Comparison of ENCODE assay signal across 16 mouse cellular contexts in the genomic region with DNA sequence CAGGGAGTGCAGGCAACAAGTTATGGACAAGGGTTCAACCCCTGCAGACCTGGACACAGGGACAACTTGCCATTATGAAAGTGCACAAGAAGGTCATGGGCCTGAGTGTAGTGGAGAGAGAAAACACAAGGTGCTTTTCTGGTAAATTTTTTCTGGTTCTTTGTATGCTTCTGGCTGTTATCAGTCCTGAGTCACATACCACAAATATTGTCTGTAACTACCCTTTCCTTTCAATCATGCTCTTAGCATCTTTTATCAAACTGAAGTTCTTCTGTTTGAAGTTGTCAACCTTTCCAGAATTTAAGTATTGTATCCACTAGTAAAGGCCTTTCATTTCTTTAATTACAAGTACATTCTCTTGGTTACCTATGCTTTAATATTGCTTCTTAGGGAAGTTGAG.
"Had no signal": no experiment of that assay in that cellular context is flagged by ENCODE, and none has a peak within 500 bp of the region (broad histone marks: within the 10 kb centered on the region; RNA-seq: fewer than 3 reads in every experiment).

No protein-coding gene starts in this region.

- H3K9me3 ChIP-seq: neural tube, embryonic 13.5 days; neural tube, embryonic 15.5 days; stomach, embryonic 15.5 days had no signal

- DNase-seq: retina, postnatal 1 day; right cerebral cortex, adult 18-20 months; right cerebral cortex, postnatal 14 days; right cerebral cortex, postnatal 25 days; right cerebral cortex, postnatal 4 days; spleen, adult 18-20 months; thymus, adult 18-20 months; thymus, adult 2 months; thymus, postnatal 14 days; thymus, postnatal 25 days; thymus, postnatal 36 days; thymus, postnatal 4 days had no signal

- H3K27ac ChIP-seq: neural tube, embryonic 13.5 days; neural tube, embryonic 15.5 days; stomach, embryonic 15.5 days; stomach, postnatal 0 days had no signal

- H3K4me2 ChIP-seq: neural tube, embryonic 13.5 days; neural tube, embryonic 15.5 days; stomach, embryonic 15.5 days had no signal

- H3K9ac ChIP-seq: neural tube, embryonic 13.5 days; neural tube, embryonic 15.5 days; stomach, embryonic 15.5 days had no signal

- H3K27me3 ChIP-seq: neural tube, embryonic 13.5 days; neural tube, embryonic 15.5 days; stomach, embryonic 15.5 days had no signal

- H3K4me3 ChIP-seq: neural tube, embryonic 13.5 days; neural tube, embryonic 15.5 days; stomach, embryonic 15.5 days had no signal

- H3K36me3 ChIP-seq: neural tube, embryonic 13.5 days; stomach, embryonic 15.5 days had no signal

- H3K4me1 ChIP-seq: neural tube, embryonic 13.5 days; stomach, embryonic 15.5 days had no signal
